Mouse (Mus musculus): ENCODE measurements around the gene Tdrd6. TPM values are rescaled to one million over a fixed set of nuclear protein-coding genes. Genes with fewer than 3 reads are reported as not detected.

Gene Tdrd6
- polyA plus RNA-seq, 1 experiment = not detected

GRCm38 (mm10) chr17:43640825-43641224 lies 10.7 kb upstream of the Tdrd6 start:
- TF ChIP-seq GATA1 (IDR thresholded peaks at IDR 0.05; ENCODE audit: low read length) = no peak

- TF ChIP-seq GATA1 (IDR thresholded peaks at IDR 0.05; ENCODE audit: low read length) = no peak
These were observed 7.0 kb upstream of the Tdrd6 start for GRCm38 (mm10) chr17:43637146-43637545.

GRCm38 (mm10) chr17:43630427-43630760 lies 295 bp upstream of the Tdrd6 start:
- no peak for TF ChIP-seq GATA1 (IDR thresholded peaks at IDR 0.05; ENCODE audit: low read length)

GRCm38 (mm10) chr17:43629026-43629495 lies 1.0 kb downstream of the Tdrd6 start:
- TF ChIP-seq GATA1 (IDR thresholded peaks at IDR 0.05; ENCODE audit: low read length) = no peak

- no peak for TF ChIP-seq GATA1 (IDR thresholded peaks at IDR 0.05; ENCODE audit: low read length)
These were observed 1.9 kb downstream of the Tdrd6 start for GRCm38 (mm10) chr17:43628246-43628645.

- TF ChIP-seq GATA1 (IDR thresholded peaks at IDR 0.05; ENCODE audit: low read length) = no peak
These were observed 8.0 kb downstream of the Tdrd6 start for GRCm38 (mm10) chr17:43622076-43622475.

- no peak for TF ChIP-seq GATA1 (IDR thresholded peaks at IDR 0.05; ENCODE audit: low read length)
These were observed 10.9 kb downstream of the Tdrd6 start for GRCm38 (mm10) chr17:43619156-43619555.

GRCm38 (mm10) chr17:43612221-43612620 lies 17.9 kb downstream of the Tdrd6 start:
- no peak for TF ChIP-seq GATA1 (IDR thresholded peaks at IDR 0.05; ENCODE audit: low read length)

- no peak for TF ChIP-seq GATA1 (IDR thresholded peaks at IDR 0.05; ENCODE audit: low read length)
These were observed 18.5 kb downstream of the Tdrd6 start for GRCm38 (mm10) chr17:43611586-43611985.

- TF ChIP-seq GATA1 (IDR thresholded peaks at IDR 0.05; ENCODE audit: low read length) = no peak
These were observed 23.4 kb downstream of the Tdrd6 start for GRCm38 (mm10) chr17:43606704-43607103.

- TF ChIP-seq GATA1 (IDR thresholded peaks at IDR 0.05; ENCODE audit: low read length) = no peak
These were observed 31.4 kb downstream of the Tdrd6 start for GRCm38 (mm10) chr17:43598706-43599105.

- TF ChIP-seq GATA1 (IDR thresholded peaks at IDR 0.05; ENCODE audit: low read length) = no peak
These were observed 32.4 kb downstream of the Tdrd6 start for GRCm38 (mm10) chr17:43597742-43598141.

GRCm38 (mm10) chr17:43592296-43593291 lies 37.5 kb downstream of the Tdrd6 start:
- no peak for TF ChIP-seq GATA1 (IDR thresholded peaks at IDR 0.05; ENCODE audit: low read length)

- no peak for TF ChIP-seq GATA1 (IDR thresholded peaks at IDR 0.05; ENCODE audit: low read length)
These were observed 39.6 kb downstream of the Tdrd6 start for GRCm38 (mm10) chr17:43590531-43590930.

GRCm38 (mm10) chr17:43589750-43590149 lies 40.3 kb downstream of the Tdrd6 start:
- TF ChIP-seq GATA1 (IDR thresholded peaks at IDR 0.05; ENCODE audit: low read length) = no peak

- TF ChIP-seq GATA1 (IDR thresholded peaks at IDR 0.05; ENCODE audit: low read length) = no peak
These were observed 42.8 kb downstream of the Tdrd6 start for GRCm38 (mm10) chr17:43587278-43587677.

GRCm38 (mm10) chr17:43584771-43585170 lies 45.3 kb downstream of the Tdrd6 start:
- no peak for TF ChIP-seq GATA1 (IDR thresholded peaks at IDR 0.05; ENCODE audit: low read length)

Measured in G1E-ER4 (cell line).